Mouse (Mus musculus) E14TG2a.4 (cell line): Measurements from ENCODE around the gene Higd1b.

Experiments used
- CTCF ChIP-seq: conservative IDR thresholded peaks from 2 replicates; pipeline ENCODE4 v1.5.1; 2014; ENCODE audit warnings: low read length
- NANOG ChIP-seq: IDR thresholded peaks from 2 replicates; pipeline ENCODE4 v1.6.1; 2014; ENCODE audit warnings: borderline replicate concordance, low read length, mixed read lengths
- POU5F1 ChIP-seq: IDR thresholded peaks from 2 replicates; pipeline ENCODE4 v1.6.1; 2014; ENCODE audit warnings: low read length, borderline replicate concordance

DNA sequence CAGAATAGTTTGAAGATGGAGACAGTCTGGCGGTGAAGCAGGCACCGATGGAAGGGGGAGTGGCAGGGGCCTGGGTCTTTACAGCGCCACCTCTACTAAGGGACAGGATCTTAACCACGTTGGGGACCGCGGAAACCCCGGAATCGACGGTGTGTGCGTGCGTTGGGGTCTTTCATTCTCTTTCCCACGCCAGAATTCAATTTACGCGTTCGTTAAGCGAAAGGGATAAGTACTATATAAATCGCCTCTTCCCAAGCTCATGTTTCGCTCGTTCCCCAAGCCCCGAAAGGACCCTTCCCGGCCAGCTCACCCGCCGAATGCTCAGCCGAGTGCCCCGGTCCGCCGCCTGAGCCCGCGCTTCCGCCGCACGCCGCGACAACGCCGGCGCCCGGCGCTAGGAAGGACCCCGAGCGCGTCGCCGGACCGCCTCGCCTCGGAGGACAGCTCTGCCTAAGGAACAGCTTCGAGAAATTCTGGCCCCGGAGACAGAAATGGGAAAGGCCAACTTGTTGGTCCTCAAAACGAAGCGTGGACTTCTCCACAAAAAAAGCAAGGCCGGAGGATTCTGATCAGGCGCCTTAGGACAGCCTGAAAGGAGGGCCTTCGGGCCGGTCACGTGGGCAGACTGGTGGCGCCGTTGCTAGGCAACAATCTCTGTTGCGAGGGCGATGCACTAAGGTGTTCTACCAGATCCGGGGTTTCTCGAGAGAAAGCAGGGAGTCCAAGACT, 45.1 kb downstream of the Higd1b start, which contains the start of the genes Eftud2 and Ccdc103:
- TF ChIP-seq CTCF = no peak
- no peak for TF ChIP-seq POU5F1
- TF ChIP-seq NANOG = no peak
